Mouse (Mus musculus) forebrain, embryonic 13.5 days (tissue): ENCODE results near the gene Sept9. TPM values are rescaled to one million over a fixed set of nuclear protein-coding genes. Genes with fewer than 3 reads are reported as not detected.

Source experiments
- ATAC-seq: fragments of 200-750 bp; cut with Nextera tagmentation; 2 replicates; pipeline ENCODE4 v1.8.0; 2017
- H3K27ac ChIP-seq: fragments of 300-500 bp; sonication (generic); 2 replicates; pipeline ENCODE4 v1.5.1; 2015; ENCODE audit warnings: inconsistent platforms, mild to moderate bottlenecking, moderate library complexity
- H3K27me3 ChIP-seq: fragments of 300-500 bp; sonication (generic); 2 replicates; pipeline ENCODE4 v1.6.1; 2015; ENCODE audit warnings: mild to moderate bottlenecking, inconsistent platforms
- H3K36me3 ChIP-seq: fragments of 300-500 bp; sonication (generic); 2 replicates; pipeline ENCODE4 v1.6.1; 2015; ENCODE audit warnings: mild to moderate bottlenecking, inconsistent platforms; ENCODE audit not compliant: poor library complexity, severe bottlenecking
- H3K4me1 ChIP-seq: fragments of 300-500 bp; sonication (generic); 2 replicates; pipeline ENCODE4 v1.6.1; 2015; ENCODE audit warnings: inconsistent platforms
- H3K4me2 ChIP-seq: fragments of 300-500 bp; sonication (generic); 2 replicates; pipeline ENCODE4 v1.6.1; 2015; ENCODE audit warnings: inconsistent platforms, mild to moderate bottlenecking, moderate library complexity
- H3K4me3 ChIP-seq: fragments of 300-500 bp; sonication (generic); 2 replicates; pipeline ENCODE4 v1.5.1; 2015; ENCODE audit warnings: mild to moderate bottlenecking, inconsistent platforms
- H3K9ac ChIP-seq: fragments of 300-500 bp; sonication (generic); 2 replicates; pipeline ENCODE4 v1.6.1; 2015; ENCODE audit warnings: mild to moderate bottlenecking, inconsistent platforms
- H3K9me3 ChIP-seq: fragments of 300-500 bp; sonication (generic); replicated peaks from 2 replicates; pipeline ENCODE4 v1.6.1; 2016; ENCODE audit warnings: inconsistent platforms
- WGBS: fragments of 180-500 bp; shearing (Covaris S2); methylation state at CpG from one replicate; pipeline ENCODE4 v1.1.7; 2015; 5-methylcytosine and 5-hydroxymethylcytosine counted together
- polyA plus RNA-seq: library from polyadenylated mRNA; unstranded; fragments of >200 nt; fragmentation: Nextera tagmentation; extraction: Ambion mirVana; gene quantifications from 2 replicates; pipeline ENCODE4 v1.2.1, GENCODE M21; 2015

Gene Sept9
- polyA plus RNA-seq, 1 experiment from 2014 or later: 142 TPM

GRCm38 (mm10) chr11:117163098-117163497 lies 36.4 kb upstream of the Sept9 start:
- peaks cover 16% of the 10 kb centered on the region; the same call in 1 of the 2 replicates for H3K4me1 ChIP-seq
- peaks cover 18% of the 10 kb centered on the region for H3K36me3 ChIP-seq
- H3K4me3 ChIP-seq: no peak overlapping the region
- no peaks in the 10 kb centered on the region for H3K27me3 ChIP-seq
- no peak overlapping the region for H3K27ac ChIP-seq
- H3K9me3 ChIP-seq: no peaks in the 10 kb centered on the region
- no peak overlapping the region for H3K4me2 ChIP-seq
- H3K9ac ChIP-seq: no peak overlapping the region
- no peak for ATAC-seq
- WGBS: 79% methylated on average over 9 of the region's 9 CpGs

- Histone ChIP-seq H3K4me1 (peaks cover 12% of the 10 kb centered on the region), H3K27ac (no peak overlapping the region), H3K36me3 (peaks cover 12% of the 10 kb centered on the region), H3K4me2 (no peak overlapping the region), H3K9ac (no peak overlapping the region), H3K27me3 (no peaks in the 10 kb centered on the region), H3K9me3 (no peaks in the 10 kb centered on the region), H3K4me3 (no peak overlapping the region)
- ATAC-seq: no peak
- WGBS: 94% methylated on average over 6 of the region's 6 CpGs
Measured at GRCm38 (mm10) chr11:117163771-117164170, 35.7 kb upstream of the Sept9 start.

DNA sequence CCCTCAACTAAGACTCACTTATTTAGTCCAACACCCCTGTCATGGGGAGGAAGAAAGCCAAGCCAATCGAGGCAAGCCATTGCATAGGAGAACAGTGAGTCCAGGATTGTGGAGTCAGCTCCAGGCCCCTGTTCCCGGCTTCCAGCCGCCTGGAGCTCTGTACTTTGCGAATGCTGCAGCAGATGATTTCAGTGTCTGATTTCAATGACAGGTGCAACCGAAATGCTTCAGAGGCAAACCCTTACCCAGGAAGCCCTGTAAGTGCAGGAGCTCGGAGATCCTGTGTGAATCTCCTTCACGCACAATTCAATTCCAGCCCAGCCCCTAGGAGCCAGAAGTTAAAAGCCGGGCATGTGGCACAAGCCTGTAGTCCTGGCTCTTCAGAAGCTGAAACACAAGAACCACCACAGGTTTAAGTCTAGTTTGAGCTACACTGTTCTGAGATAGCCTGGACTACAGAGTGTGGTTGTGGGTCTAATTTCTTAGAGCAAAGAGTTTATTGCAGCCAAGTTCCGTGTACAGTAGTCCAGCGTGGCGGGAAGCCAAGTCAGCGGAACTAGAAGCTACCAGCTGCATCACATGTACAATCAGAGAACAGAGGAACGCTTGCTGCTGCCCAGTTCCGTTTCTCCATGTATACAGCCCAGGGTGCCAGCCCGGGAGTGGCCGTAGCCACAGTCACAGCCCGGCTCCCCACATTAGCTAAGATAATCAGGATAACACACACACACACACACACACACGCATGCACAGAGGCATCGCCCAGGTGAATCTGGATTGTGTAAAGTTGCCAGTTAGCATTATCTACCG lies 31.0 kb upstream of the Sept9 start:
- Histone ChIP-seq H3K36me3 (no peaks in the 10 kb centered on the region), H3K9me3 (no peaks in the 10 kb centered on the region), H3K27ac (peak overlapping the region; percentile 80; the same call in 1 of the 2 replicates), H3K27me3 (no peaks in the 10 kb centered on the region), H3K9ac (no peak overlapping the region; the same call in 1 of the 2 replicates), H3K4me1 (peaks cover 20% of the 10 kb centered on the region), H3K4me3 (no peak overlapping the region), H3K4me2 (no peak overlapping the region)
- 85% methylated on average over 20 of the region's 20 CpGs for WGBS
- ATAC-seq: no peak

DNA sequence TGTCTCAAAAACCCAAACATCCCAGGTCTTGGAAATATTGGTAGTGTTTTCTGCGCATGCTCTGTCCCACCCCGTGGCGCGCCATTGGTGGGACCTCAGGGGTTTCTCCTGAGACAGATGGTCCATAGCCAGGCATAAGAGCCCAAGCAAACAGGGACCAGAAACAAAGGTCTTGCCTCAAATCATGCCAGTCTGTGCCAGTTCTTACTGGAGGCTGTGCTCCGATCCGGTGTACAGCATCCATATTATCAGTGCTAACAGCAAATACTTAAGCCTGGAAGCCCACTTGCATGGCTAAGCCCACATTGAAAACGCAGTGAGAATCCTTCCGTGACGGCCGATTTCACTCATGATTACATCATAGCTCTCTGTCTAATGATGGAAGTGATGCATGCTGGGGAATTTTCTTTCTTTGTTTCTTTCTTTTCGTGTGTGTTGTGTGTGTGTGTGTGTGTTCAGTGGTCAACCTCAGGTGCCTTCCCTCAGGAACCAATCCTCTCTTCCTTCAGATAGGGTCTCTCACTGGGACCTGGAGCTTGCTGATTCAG lies 30.3 kb upstream of the Sept9 start:
- Histone ChIP-seq H3K36me3 (no peaks in the 10 kb centered on the region), H3K27me3 (no peaks in the 10 kb centered on the region), H3K4me2 (no peak overlapping the region), H3K9ac (no peak overlapping the region), H3K27ac (peak overlapping the region; percentile 80; the same call in 1 of the 2 replicates), H3K4me3 (no peak overlapping the region), H3K9me3 (no peaks in the 10 kb centered on the region), H3K4me1 (peaks cover 24% of the 10 kb centered on the region)
- ATAC-seq: no peak
- WGBS: 81% methylated on average over 11 of the region's 11 CpGs

- no peaks in the 10 kb centered on the region for H3K9me3 ChIP-seq
- H3K27me3 ChIP-seq: no peaks in the 10 kb centered on the region
- H3K4me1 ChIP-seq: peaks cover 32% of the 10 kb centered on the region
- no peaks in the 10 kb centered on the region for H3K36me3 ChIP-seq
- ATAC-seq: peak; percentile 69
- 72% methylated on average over 19 of the region's 19 CpGs for WGBS
- H3K27ac ChIP-seq: peak overlapping the region; percentile 80
- H3K4me3 ChIP-seq: no peak overlapping the region
- H3K9ac ChIP-seq: no peak overlapping the region
- H3K4me2 ChIP-seq: no peak overlapping the region
Measured at GRCm38 (mm10) chr11:117169801-117170565, 29.5 kb upstream of the Sept9 start.

DNA sequence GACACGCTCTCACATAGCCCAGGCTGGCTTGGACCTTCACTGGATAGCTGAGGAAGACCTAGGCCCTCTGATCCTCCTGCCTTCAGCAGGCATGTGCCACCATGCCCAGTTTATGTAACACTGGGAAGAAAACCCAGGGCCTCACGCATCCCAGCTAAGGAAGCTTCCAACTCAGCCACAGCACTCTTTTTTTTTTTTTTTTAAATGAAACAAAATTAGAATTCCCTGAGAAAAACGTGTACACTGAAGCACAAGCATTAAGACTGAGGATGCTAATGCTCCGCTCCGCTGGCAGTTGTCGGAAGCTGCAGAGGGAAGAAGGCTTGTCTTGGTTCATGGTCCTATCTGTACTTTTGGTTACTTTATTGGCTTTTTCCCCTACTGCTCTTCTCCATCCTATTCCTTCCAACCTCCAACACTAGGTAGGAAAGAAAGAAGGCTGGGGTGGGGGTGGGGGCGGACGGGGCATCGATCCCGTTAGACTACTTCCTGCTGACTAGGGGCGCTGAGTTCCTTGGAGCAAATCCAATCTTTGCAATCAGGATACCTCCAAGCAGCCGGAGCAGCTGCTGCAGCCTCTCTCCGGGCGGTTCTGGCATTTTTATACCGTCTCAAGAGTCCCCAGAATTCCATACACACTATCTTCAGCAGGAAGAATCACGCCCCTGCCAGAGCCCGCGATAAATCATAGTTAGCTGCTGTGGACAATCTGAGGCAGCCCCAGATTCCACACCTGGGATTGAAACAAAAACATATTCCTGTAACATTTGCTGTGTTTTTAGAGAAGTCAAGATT lies 25.2 kb upstream of the Sept9 start:
- Histone ChIP-seq H3K27ac (peak overlapping the region; percentile 54), H3K9me3 (no peaks in the 10 kb centered on the region), H3K4me3 (peak overlapping the region; percentile 25), H3K36me3 (no peaks in the 10 kb centered on the region), H3K4me1 (peaks cover 28% of the 10 kb centered on the region), H3K9ac (peak overlapping the region; percentile 5; the same call in 1 of the 2 replicates), H3K27me3 (no peaks in the 10 kb centered on the region), H3K4me2 (peak overlapping the region; percentile 49)
- WGBS: 42% methylated on average over 18 of the region's 18 CpGs
- ATAC-seq: no peak

DNA sequence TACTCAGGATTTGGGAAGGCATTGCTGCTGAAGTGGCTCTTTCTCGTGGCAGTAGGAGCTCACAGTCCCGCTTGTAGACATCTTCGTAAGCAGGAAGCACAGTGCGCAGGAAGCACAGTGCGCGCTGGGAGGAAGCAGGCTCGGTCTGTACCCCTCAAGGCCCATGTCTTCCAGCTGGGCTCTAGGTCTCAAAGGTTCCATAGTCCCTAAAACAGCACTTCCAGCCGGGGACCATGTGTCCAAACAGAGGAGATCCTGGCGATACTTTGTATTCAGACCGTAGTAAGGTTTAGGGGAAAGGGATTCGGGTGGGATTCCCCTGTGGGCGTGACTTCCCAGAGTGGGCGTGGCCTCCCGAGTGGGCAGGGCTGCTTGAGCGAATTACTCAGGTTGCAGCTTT lies 24.5 kb upstream of the Sept9 start:
- H3K9me3 ChIP-seq: peaks cover 2% of the 10 kb centered on the region; the same call in 1 of the 2 replicates
- no peaks in the 10 kb centered on the region for H3K36me3 ChIP-seq
- peak overlapping the region; percentile 54 for H3K27ac ChIP-seq
- H3K9ac ChIP-seq: peak overlapping the region; percentile 5; the same call in 1 of the 2 replicates
- peaks cover 23% of the 10 kb centered on the region for H3K4me1 ChIP-seq
- H3K4me3 ChIP-seq: peak overlapping the region; percentile 25
- WGBS: 54% methylated on average over 15 of the region's 15 CpGs
- peak overlapping the region; percentile 49 for H3K4me2 ChIP-seq
- ATAC-seq: no peak
- H3K27me3 ChIP-seq: no peaks in the 10 kb centered on the region

DNA sequence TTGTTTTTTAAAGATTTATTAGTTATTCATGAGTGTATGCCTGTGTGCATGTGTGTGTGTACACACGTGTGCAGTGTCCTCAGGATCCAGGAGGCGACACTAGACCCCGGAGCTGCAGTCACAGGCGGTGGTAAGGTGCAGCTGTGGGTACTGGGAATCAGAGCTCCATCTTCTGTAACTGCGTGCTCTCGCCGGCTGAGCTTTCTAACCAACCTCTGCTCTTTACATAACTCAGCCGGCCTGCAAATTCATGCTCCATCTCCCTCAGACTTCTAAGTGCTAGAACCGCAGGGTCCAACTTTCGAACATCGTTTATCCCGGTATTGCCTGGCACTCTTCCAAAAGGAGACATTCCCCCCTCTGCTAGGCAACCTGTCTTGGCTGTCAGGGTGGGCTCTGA lies 24.0 kb upstream of the Sept9 start:
- ATAC-seq: no peak; the same call in 1 of the 2 replicates
- H3K36me3 ChIP-seq: no peaks in the 10 kb centered on the region
- peaks cover 18% of the 10 kb centered on the region for H3K4me1 ChIP-seq
- H3K27ac ChIP-seq: no peak overlapping the region
- peaks cover 8% of the 10 kb centered on the region for H3K9me3 ChIP-seq
- no peaks in the 10 kb centered on the region for H3K27me3 ChIP-seq
- WGBS: 75% methylated on average over 12 of the region's 12 CpGs
- no peak overlapping the region for H3K4me3 ChIP-seq
- H3K9ac ChIP-seq: no peak overlapping the region
- no peak overlapping the region for H3K4me2 ChIP-seq

DNA sequence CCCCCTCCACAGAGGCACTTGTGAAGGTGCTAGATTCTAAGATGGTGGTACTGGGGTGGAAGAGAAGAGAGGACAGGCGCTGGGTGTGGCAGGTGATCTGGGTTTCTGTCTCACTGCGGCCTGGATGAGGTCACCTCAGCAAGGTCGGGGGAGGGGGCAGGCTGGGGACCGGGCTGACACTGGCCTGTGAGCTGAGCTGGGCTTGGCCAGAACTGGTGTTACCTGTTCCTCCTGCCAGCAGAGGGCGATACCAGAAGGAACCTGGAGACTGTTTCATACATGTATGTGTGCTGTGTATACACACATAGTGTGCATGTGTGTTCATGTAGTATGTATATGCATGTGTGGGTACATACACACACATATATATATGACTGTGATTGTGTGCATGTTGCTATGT lies 23.2 kb upstream of the Sept9 start:
- Histone ChIP-seq H3K4me1 (peaks cover 16% of the 10 kb centered on the region), H3K27me3 (no peaks in the 10 kb centered on the region), H3K4me2 (no peak overlapping the region), H3K9me3 (peaks cover 16% of the 10 kb centered on the region), H3K36me3 (no peaks in the 10 kb centered on the region), H3K27ac (no peak overlapping the region), H3K9ac (no peak overlapping the region), H3K4me3 (no peak overlapping the region)
- 30% methylated on average over 5 of the region's 5 CpGs for WGBS
- 0 out of 2 replicates have a peak, but pooled peaks have one; percentile 15 for ATAC-seq

DNA sequence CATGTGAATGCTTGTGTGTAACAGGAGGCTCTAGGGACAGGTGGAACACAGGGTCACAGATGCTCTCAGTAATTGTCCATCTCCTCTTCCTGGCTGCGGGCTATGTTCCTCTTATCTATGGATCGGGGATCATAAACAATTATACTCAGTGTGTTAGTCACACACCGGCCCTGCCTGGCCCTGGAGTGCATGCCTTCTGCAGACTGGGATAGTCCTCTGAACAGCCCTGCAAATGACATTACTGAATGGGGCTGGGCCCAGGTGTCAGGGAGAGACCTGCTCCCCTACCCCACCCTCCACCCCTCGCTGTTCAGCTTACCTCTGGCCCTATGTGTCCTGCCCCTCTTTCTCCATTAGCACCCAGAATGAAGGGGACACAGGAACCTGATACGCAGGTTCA lies 22.6 kb upstream of the Sept9 start:
- no peak overlapping the region for H3K4me3 ChIP-seq
- 80% methylated on average over 5 of the region's 5 CpGs for WGBS
- H3K9me3 ChIP-seq: peaks cover 22% of the 10 kb centered on the region
- no peak overlapping the region for H3K4me2 ChIP-seq
- peaks cover 16% of the 10 kb centered on the region for H3K4me1 ChIP-seq
- no peak overlapping the region for H3K27ac ChIP-seq
- no peaks in the 10 kb centered on the region for H3K36me3 ChIP-seq
- no peak overlapping the region for H3K9ac ChIP-seq
- H3K27me3 ChIP-seq: no peaks in the 10 kb centered on the region
- peak; percentile 19; the same call in 1 of the 2 replicates for ATAC-seq

DNA sequence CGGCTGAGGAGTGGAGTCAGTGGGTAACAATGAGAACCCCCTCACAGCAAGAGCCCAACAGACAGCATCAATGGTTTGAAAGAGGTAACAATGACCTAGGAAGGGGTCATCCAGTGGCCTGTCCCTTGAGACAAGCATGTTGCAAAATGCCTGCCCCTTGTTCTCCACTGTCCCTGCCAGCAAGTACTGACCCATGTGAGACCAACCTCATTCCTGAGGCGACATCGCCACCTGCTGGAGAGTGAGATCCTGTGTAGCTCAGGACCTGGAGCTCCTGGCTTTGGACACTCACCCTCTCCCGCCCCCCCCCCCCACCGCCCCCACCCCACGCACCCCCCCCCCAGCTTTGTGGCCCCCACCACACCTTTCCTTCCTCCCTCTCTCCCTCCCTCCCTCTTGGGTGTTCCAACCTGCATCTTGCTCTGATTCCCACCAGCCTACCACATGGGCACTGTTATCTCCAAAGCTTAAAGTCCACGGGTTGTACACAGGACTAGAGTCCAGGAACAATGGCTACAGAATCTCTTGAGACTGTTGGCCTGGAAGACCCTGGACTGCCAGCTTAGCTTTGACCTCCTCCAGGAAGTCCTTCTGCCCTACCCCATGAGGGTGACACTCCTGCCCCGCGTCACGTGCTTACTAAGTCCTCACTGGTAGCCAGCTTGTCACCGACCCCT lies 22.0 kb upstream of the Sept9 start:
- no peak overlapping the region for H3K4me2 ChIP-seq
- WGBS: 58% methylated on average over 8 of the region's 11 CpGs
- H3K27me3 ChIP-seq: no peaks in the 10 kb centered on the region
- no peak overlapping the region for H3K27ac ChIP-seq
- H3K9me3 ChIP-seq: peaks cover 27% of the 10 kb centered on the region
- H3K4me1 ChIP-seq: peaks cover 16% of the 10 kb centered on the region
- no peaks in the 10 kb centered on the region for H3K36me3 ChIP-seq
- H3K9ac ChIP-seq: no peak overlapping the region
- peak; percentile 77 for ATAC-seq
- no peak overlapping the region for H3K4me3 ChIP-seq
